Mouse (Mus musculus) left cerebral cortex, postnatal 36 days (tissue): ENCODE results near the gene Arhgap25. TPM values are rescaled to one million over a fixed set of nuclear protein-coding genes. Genes with fewer than 3 reads are reported as not detected.
A peak's percentile ranks its signal among the peaks of the same experiment; 100 is the strongest.

Experiments used
- DNase-seq, 2 experiments: peaks; one replicate each; pipeline ENCODE4 v3.0.0; 2021 to 2022; ENCODE audit warnings: low spot score in 2 of 2, mixed read lengths in 1 of 2
- intact Hi-C: fragments of 180-260 bp; cut with DNase I; formaldehyde crosslinking; loops from one replicate; pipeline ENCODE4 v1.15.1; 2025
- total RNA-seq, 2 experiments: library from RNA; stranded (reverse); gene quantifications; 2 replicates each; pipeline ENCODE4 v1.2.3; 2021

Arhgap25 gene
- total RNA-seq, 2 experiments from 2014 or later: 7.9 to 10.7 TPM

DNA sequence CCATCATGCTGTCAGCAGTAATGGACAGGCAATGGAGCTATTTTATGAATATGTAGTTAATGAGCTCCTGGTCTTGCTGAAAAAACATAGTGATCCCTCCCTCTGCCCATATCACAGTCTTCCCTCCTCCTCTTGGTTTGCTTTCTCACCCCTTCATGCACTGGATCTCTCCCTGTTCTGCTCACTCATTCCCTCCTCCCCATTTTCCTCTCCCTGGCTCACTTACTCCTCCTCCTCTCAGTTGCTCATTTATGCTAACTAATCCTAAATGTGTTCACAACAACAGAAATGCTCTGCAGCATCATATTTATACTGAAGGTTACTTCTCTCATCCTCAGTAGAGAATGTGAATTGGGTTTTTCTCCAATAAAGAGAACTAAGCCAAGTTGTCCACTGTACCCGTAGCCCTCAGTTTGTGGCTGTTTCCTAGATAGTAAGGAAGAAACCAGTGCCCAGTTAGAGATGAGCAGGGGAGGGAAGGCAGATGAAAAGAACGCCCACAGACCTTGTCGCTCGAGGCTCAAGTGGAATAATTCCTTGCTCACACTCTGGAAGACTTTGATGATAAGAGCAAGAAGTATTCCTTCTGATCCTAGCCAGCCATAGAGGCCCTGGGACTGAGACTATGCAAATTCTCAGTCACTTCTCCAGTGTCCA is 15.2 kb downstream of the Arhgap25 start:
- intact Hi-C loops: loop anchor here (10.0 kb wide), 1 partner anchor 413 kb away; the partner anchor contains the start of gene D6Ertd527e
- DNase-seq: no peak

DNA sequence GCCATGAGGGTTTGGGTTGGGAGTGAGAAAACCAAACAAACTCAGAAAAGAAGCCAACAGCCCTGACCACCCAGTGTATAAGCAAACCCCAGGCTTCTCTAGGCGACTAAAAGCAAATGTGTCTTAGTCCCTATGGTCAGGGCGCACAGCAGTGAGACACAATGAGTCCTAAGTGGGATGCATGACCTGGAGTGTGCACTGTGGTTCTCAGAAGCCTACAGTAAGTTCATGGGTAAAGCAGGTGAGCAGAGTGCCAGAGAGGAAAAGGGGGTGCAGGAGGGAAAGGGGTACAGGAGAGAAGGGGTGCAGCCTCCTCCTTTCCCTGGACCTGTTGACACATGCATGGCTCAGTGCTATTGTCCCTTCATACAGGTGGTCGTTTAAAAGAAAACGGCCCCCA is 18.7 kb downstream of the Arhgap25 start:
- DNase-seq: no peak
- intact Hi-C loops: loop anchor here (10.0 kb wide), 1 partner anchor 410 kb away; the partner anchor contains the start of gene D6Ertd527e

DNA sequence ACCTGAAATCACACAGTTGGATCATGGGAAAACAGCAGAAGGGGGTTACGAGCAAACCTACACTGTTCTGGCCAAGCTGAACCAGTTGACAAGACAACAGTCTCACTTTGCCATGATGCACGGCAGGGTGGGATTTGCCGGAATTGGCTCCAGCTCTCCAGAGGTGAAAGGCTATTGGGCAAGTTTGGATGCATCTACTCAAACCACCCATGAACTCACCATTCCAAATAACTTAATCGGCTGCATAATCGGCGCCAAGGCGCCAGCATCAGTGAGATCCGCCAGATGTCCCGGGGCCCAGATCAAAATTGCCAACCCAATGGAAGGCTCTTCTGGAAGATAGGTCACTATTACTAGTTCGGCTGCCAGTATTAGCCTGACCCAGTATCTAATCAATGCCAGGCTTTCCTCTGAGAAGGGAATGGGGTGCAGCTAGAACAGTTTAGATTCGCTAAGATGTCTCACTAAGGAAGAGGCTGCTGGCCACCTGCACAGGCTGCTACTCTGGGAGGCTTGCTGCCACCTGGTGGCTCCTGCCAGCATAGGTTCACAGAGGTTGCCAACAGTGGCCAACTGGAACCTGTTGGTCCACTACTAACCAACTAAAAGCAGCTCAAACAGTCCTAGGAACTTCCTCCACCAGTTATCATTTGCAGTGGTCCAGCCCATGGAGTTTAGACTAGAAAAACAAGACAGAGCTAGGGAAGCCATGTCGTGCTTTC is 19.9 kb downstream of the Arhgap25 start:
- DNase-seq: peak; percentile 56 to 57
- intact Hi-C loops: loop anchor here (2.0 to 10.0 kb wide), 2 partner anchors 48 to 408 kb away; partner anchors contain the start of gene D6Ertd527e

GRCm38 (mm10) chr6:87510999-87511398 is 22.1 kb downstream of the Arhgap25 start:
- DNase-seq: peak in 1 of 2 experiments; percentile 2
- intact Hi-C loops: loop anchor here (10.0 kb wide), 1 partner anchor 406 kb away; the partner anchor contains the start of gene D6Ertd527e

- intact Hi-C loops: loop anchor here (10.0 kb wide), 1 partner anchor 405 kb away; the partner anchor contains the start of gene D6Ertd527e
- DNase-seq: peak in 1 of 2 experiments; percentile 1
Observed at GRCm38 (mm10) chr6:87509806-87510205, 23.3 kb downstream of the Arhgap25 start.

DNA sequence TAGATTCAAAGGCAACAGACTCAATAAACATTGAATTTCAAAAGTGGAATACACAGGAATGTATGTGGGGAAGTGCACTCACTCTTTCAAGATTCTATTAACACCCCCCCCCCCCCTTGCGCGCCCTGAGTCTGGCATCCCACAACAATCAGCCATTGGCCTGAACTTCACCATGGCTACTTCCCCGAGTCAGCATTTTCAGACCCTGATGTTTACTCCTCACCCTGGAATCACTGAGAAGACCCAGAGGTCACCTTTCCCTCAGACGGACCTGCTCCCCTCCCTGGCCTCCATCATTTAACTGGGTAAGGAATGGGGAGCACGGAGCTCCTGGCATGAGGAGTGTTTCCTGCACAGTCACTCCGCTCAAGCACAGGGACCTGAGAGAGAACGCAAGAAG is 28.2 kb downstream of the Arhgap25 start:
- DNase-seq: no peak
- intact Hi-C loops: no loop called here

DNA sequence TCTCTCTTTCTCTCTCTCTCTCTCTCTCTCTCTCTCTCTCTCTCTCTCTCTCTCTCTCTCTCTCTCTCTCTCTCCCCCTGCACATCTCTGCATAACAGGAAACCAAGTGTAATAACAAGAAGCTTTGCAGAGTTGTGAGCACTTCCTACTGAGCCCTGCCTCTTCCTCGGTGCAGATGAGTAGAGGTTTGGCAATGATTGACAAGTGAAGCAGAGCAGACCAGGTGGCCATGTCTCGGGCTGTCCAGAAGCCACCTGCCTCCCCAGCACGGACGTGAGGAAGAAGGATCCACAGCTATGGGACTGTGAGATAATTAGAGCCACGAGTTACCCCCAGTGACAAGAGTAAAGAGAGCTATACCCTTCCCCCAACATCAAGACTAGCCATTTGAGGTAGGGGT is 29.1 kb downstream of the Arhgap25 start:
- intact Hi-C loops: no loop called here
- DNase-seq: no peak

DNA sequence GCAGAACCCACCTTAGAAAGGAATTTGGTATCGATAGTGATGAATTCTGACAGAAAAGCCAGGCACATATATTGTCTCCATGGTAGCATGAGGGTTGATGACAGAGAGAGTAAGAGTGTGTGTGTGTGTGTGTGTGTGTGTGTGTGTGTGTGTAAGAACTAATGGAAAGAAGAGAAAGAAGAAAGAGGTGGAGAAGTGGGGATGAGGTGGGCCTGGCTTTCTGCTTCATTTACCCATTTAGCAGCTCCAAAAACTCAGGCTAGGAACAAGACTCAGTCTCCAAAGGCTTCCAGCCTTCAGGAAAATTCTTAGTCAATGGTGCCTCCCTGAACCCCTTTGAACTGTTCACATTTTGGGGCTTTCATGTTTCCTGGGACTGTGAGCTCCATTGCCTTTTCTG is 29.5 kb downstream of the Arhgap25 start:
- DNase-seq: no peak
- intact Hi-C loops: no loop called here

DNA sequence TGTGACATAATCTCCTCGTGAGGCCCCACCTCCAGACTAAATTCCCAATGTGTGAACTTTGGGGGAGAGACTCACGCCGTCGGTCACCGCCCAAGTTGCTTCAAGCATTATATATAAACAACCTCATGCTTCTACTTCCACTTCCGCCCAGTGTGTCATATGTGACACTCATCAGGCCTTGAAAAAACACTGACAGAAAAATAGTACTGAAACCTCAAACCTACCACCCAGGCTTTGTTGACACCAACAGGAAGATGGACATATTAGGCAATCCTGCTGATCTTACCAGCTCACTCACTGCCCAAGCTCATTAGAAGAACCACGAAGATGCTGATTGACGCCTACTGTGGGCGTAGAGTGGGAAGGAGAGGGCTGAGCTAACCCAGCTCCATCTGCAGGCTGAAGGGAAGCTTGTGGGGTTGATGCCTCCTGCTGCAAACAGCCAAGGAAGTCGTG is 30.2 kb downstream of the Arhgap25 start:
- DNase-seq: no peak
- intact Hi-C loops: no loop called here

- intact Hi-C loops: no loop called here
- no peak for DNase-seq
Observed at GRCm38 (mm10) chr6:87502411-87502810, 30.6 kb downstream of the Arhgap25 start.

- DNase-seq: no peak
Observed at GRCm38 (mm10) chr6:87500696-87501095, 32.4 kb downstream of the Arhgap25 start.

DNA sequence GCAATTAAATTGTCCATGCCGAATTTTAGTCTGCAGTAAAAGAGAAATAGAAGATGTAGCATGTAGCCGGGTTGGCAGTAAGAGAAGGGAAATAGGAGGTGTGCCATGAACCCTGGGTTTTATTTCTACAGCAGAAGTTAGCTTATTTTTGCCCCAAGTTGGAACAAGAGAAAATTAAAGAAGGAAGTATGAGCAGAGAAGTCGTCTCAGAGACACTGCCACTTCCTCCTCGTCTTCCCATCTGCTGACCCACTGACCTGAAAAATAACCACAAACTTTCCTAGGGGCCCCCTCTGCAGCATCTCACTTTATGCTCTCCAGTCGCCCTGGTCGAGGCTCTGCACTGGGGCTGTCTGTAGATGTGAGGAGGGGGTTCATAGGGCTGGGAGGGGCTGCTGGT is 33.3 kb downstream of the Arhgap25 start:
- intact Hi-C loops: no loop called here
- no peak for DNase-seq

More at GRCm38 (mm10) chr6:87500696-87501095, 32.4 kb downstream of the Arhgap25 start:
- intact Hi-C loops: no loop called here

DNA sequence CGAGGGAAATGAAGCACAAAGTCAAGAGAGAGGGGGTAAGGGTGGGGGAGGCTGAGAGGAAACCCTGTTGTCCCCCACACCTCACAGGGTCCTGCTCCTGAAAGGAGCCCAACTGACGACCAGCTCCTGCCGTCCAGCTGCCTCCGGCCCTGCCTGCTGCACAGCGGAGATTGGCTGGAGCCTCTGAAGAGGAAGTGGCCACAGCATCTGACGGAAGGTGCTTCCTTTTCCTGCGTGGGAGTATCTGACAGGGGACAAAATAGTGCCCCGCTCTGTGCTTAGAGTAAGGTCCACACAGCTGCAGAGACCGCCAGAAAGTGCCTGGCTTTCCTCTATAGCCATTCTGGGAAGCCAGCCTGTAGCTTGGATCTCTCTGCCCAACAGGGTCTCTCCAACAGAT is 36.9 kb downstream of the Arhgap25 start:
- DNase-seq: no peak

GRCm38 (mm10) chr6:87494339-87494738 is 38.7 kb downstream of the Arhgap25 start:
- DNase-seq: no peak
- intact Hi-C loops: no loop called here

More for the DNA sequence above, 36.9 kb downstream of the Arhgap25 start:
- intact Hi-C loops: no loop called here

DNA sequence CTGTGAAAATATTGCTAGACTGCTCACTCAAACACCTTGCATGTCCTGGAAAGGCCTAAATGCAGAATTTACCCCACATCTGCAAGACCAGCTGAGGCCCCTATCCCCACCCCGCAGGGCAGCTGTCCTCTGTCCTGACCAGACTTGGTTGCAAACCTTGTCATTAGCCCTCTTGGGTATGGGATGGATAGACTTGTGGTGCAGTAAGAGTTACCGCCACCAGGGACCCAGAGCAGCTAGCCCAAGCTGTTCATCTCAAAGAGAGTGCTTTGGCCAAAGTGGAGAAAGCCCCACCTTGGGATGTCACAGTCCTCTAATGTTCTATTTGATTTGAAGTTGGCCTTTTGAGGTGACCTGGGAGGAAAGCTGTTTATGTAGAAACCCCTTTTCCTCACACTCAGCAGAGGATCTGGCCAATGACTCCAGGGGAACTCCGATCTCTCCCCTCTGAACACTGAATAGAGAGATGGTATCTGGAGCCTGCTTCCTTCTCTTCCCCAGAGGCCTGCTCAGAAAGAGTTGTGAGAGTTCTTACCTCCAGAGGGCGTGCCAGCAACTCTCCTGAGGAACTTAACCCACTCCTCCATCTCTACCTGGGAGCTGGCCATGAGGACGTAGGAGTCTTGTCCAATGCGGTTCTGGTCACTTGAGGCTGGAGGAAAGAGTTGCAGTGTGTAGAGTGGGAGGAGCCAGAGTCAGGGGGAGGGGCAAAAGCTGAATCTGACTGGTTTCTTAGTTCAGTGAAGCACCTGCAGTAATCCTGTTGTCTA is 45.2 kb downstream of the Arhgap25 start:
- intact Hi-C loops: no loop called here
- no peak for DNase-seq

GRCm38 (mm10) chr6:87484806-87485205 is 48.3 kb downstream of the Arhgap25 start:
- intact Hi-C loops: no loop called here

GRCm38 (mm10) chr6:87483900-87484289 is 49.2 kb downstream of the Arhgap25 start:
- DNase-seq: peak in 1 of 2 experiments; percentile 21
- intact Hi-C loops: no loop called here

More at GRCm38 (mm10) chr6:87484806-87485205, 48.3 kb downstream of the Arhgap25 start:
- DNase-seq: no peak

GRCm38 (mm10) chr6:87483224-87483899 is 49.7 kb downstream of the Arhgap25 start:
- DNase-seq: no peak
- intact Hi-C loops: no loop called here

- intact Hi-C loops: no loop called here
Observed at GRCm38 (mm10) chr6:87479291-87479999, 53.6 kb downstream of the Arhgap25 start.

More at GRCm38 (mm10) chr6:87479291-87479999, 53.6 kb downstream of the Arhgap25 start:
- no peak for DNase-seq
